Mouse (Mus musculus) myocyte (in vitro differentiated cells): ENCODE data around the gene Fndc3b.

Experiments used
- E2F4 ChIP-seq: IDR thresholded peaks from one replicate; pipeline ENCODE4 v1.6.1; 2011; ENCODE audit warnings: mild to moderate bottlenecking, control low read depth, moderate library complexity; ENCODE audit not compliant: insufficient read depth
- MAX ChIP-seq: IDR thresholded peaks from one replicate; pipeline ENCODE4 v1.6.1; 2011; ENCODE audit warnings: low read depth, mild to moderate bottlenecking, control low read depth
- MYOD1 ChIP-seq, 3 experiments: IDR thresholded peaks; one replicate each; pipeline ENCODE4 v1.6.1; 2011; ENCODE audit warnings: control low read depth in 2 of 3, low read depth in 2 of 3, mild to moderate bottlenecking in 2 of 3, moderate library complexity in 1 of 3; ENCODE audit not compliant: insufficient read length in 2 of 3, control insufficient read depth in 1 of 3
- POLR2A ChIP-seq: IDR thresholded peaks from one replicate; pipeline ENCODE4 v1.6.1; 2011; ENCODE audit warnings: low read depth, mild to moderate bottlenecking, control low read depth, moderate library complexity; ENCODE audit not compliant: insufficient read length
- SRF ChIP-seq: IDR thresholded peaks from one replicate; pipeline ENCODE4 v1.6.1; 2011; ENCODE audit warnings: low read depth; ENCODE audit not compliant: control insufficient read depth, insufficient read length
- TCF12 ChIP-seq: IDR thresholded peaks from one replicate; pipeline ENCODE4 v1.6.1; 2011; ENCODE audit warnings: mild to moderate bottlenecking, control low read depth; ENCODE audit not compliant: poor library complexity, insufficient read depth, severe bottlenecking
- USF1 ChIP-seq: IDR thresholded peaks from one replicate; pipeline ENCODE4 v1.6.1; 2011; ENCODE audit warnings: low read depth, mild to moderate bottlenecking, control low read depth, moderate library complexity

DNA sequence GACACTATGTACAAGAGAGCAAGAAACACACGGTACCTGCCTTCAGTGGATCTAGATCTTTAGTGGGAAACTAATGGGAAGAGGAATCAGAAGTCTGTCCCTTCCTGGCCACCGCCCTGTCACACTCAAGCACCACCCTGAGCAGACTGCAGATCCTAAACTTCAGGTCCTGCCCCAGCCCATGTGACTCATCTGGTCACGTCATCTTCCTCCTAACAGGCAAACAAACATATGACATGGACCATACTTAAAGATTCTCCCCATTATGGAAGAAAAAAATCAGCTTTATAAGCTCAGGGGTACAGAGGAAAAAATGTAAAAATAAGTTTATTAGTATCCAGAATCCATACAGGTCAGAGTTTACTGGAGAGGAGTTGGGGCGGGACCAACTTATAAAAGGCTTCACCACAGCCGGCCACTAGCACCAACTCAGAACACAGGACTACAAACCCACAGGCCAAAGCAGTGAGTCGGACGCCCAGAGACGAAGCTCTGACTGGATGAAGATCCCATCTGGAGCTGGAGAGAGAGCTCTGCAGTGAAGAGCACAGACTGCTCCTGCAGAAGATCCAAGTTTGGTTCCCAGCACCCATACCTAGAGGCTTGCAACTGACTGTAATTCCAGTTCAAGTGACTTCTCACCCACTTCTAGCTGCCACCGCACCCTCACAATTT, 19.5 kb downstream of the Fndc3b start:
- TF ChIP-seq TCF12 = no peak
- no peak for TF ChIP-seq E2F4
- TF ChIP-seq SRF = no peak
- no peak for TF ChIP-seq POLR2A
- TF ChIP-seq MAX = no peak
- TF ChIP-seq MYOD1 (IDR thresholded peaks at IDR 0.05; ENCODE audit: control insufficient read depth in 1 of 3, insufficient read length in 2 of 3, low read depth in 2 of 3) = no peak
- peak; percentile 81 for TF ChIP-seq USF1
